ENCODE assay signal across 8 mouse cellular contexts in genomic region chr9:44920374-44921122, GRCm38 (mm10). TPM values are rescaled to one million over a fixed set of nuclear protein-coding genes. Genes with fewer than 3 reads are reported as not detected.
DNase-seq lines count a peak whose midpoint lies in the region; ATAC-seq lines count a peak whose summit lies in the region.

Gene Atp5l (minus strand): TSS chr9:44920742.

- no peaks in the 10 kb centered on the region for H3K36me3 ChIP-seq in hindbrain, embryonic 12.5 days

- WGBS in hindbrain, embryonic 12.5 days, result under 1% methylated on average over 48 of the region's 48 CpGs

- DNase-seq in NIH3T3 (ENCODE audit: low read depth), result peak; percentile 95
- DNase-seq in cerebellum, postnatal 10 days, result peak; percentile 91
- DNase-seq in frontal cortex, postnatal 10 days (ENCODE audit: low spot score in 2 of 2), result peak; percentile 74 to 77
- DNase-seq in layer of hippocampus, postnatal 14 days (ENCODE audit: low spot score in 2 of 2), result peak; percentile 93 to 95
- peak; percentile 87 for DNase-seq in lung, postnatal 14 days
- peak; percentile 87 for DNase-seq in retina, adult 2 months (ENCODE audit: low read depth, low spot score)
- DNase-seq in thymus, postnatal 36 days, result peak; percentile 83 to 86

- peaks cover 7% of the 10 kb centered on the region for H3K4me1 ChIP-seq in hindbrain, embryonic 12.5 days

- H3K9ac ChIP-seq in hindbrain, embryonic 12.5 days, result peak within 1 kb of the TSS; percentile 95

- H3K4me3 ChIP-seq in hindbrain, embryonic 12.5 days, result peak within 1 kb of the TSS; percentile 97

- H3K27me3 ChIP-seq in hindbrain, embryonic 12.5 days, result no peaks in the 10 kb centered on the region

- peak within 1 kb of the TSS; percentile 91 for H3K27ac ChIP-seq in hindbrain, embryonic 12.5 days

- H3K4me2 ChIP-seq in hindbrain, embryonic 12.5 days (replicated peaks), result peak within 1 kb of the TSS; percentile 89

- H3K9me3 ChIP-seq in hindbrain, embryonic 12.5 days (replicated peaks), result no peaks in the 10 kb centered on the region

- ATAC-seq in hindbrain, embryonic 12.5 days (ENCODE audit: low FRiP score), result peak; percentile 87

RNA-seq across cellular contexts. Expression of gene Atp5l, which starts in this region (rescaled TPM):
- polyA plus RNA-seq in hindbrain, embryonic 12.5 days (2016; fragmentation: Nextera tagmentation; extraction: Ambion mirVana), result 489 and 578 TPM in 2 replicates
- total RNA-seq in layer of hippocampus, postnatal 14 days (2021), result 100 to 1,000 TPM; 394 to 409 TPM

Comparison
In these comparisons a context has a peak if more than half of its experiments do, and no peak if none do; other contexts are left out.
1. Peak in every context shown above with its lines: DNase-seq, ATAC-seq, H3K4me3 ChIP-seq and H3K27ac ChIP-seq.